Comparison of ENCODE assay signal across 13 mouse cellular contexts in genomic region chr6:73182987-73183386, GRCm38 (mm10). TPM values are rescaled to one million over a fixed set of nuclear protein-coding genes. Genes with fewer than 3 reads are reported as not detected.
"Had no signal": no experiment of that assay in that cellular context is flagged by ENCODE, and none has a peak within 500 bp of the region (broad histone marks: within the 10 kb centered on the region; RNA-seq: fewer than 3 reads in every experiment).

No protein-coding gene starts in this region.

- H3K27ac ChIP-seq: layer of hippocampus, adult 2 months; limb, embryonic 12.5 days; liver, embryonic 13.5 days; midbrain, embryonic 13.5 days; neural tube, embryonic 15.5 days had no signal

- ATAC-seq: intestine, postnatal 0 days; liver, postnatal 0 days; lung, postnatal 0 days; midbrain, embryonic 13.5 days had no signal

- DNase-seq: kidney, adult 9 months; liver; liver, embryonic 13.5 days; liver, postnatal 0 days; right cerebral cortex, adult 18-20 months; right cerebral cortex, postnatal 25 days; thymus, postnatal 36 days had no signal

- H3K9me3 ChIP-seq: limb, embryonic 12.5 days; liver, embryonic 13.5 days; midbrain, embryonic 13.5 days; neural tube, embryonic 15.5 days had no signal

- H3K4me3 ChIP-seq: layer of hippocampus, adult 2 months; limb, embryonic 12.5 days; liver, embryonic 13.5 days; midbrain, embryonic 13.5 days; neural tube, embryonic 15.5 days had no signal

- H3K27me3 ChIP-seq: limb, embryonic 12.5 days; liver, embryonic 13.5 days; midbrain, embryonic 13.5 days; neural tube, embryonic 15.5 days had no signal

- H3K9ac ChIP-seq: limb, embryonic 12.5 days; liver, embryonic 13.5 days; liver, postnatal 0 days; midbrain, embryonic 13.5 days; neural tube, embryonic 15.5 days had no signal

- H3K36me3 ChIP-seq: limb, embryonic 12.5 days; liver, embryonic 13.5 days; midbrain, embryonic 13.5 days; neural tube, embryonic 15.5 days had no signal

- H3K4me1 ChIP-seq: liver, embryonic 13.5 days; midbrain, embryonic 13.5 days; neural tube, embryonic 15.5 days had no signal

- H3K4me2 ChIP-seq: limb, embryonic 12.5 days; liver, embryonic 13.5 days; midbrain, embryonic 13.5 days; neural tube, embryonic 15.5 days had no signal

RNA-seq across cellular contexts. Expression of gene Dnah6, which starts 38.5 kb away (rescaled TPM):
- polyA plus RNA-seq: limb, embryonic 12.5 days had no signal
